25 mouse cellular contexts compared by ENCODE assay signal in the genomic region with DNA sequence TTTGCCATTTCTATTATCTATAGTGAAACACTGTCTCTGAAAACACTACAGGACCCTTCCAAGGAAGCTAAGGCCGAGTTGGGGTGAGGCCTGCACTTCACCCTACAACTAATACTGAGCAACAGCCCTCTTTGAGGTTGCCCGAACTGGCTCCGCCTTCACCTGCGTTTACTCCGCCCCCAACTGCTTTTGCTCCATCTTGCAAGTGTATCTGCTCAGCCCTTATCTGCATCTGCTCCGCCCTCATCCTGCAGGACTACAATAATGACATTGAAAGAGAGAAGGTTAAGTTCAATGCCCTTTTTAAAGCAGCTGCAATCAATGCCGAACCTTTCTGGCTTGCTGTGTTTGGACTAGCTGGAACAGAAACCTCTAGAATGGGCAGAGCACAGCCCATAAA.
"Had no signal": no experiment of that assay in that cellular context is flagged by ENCODE, and none has a peak within 500 bp of the region (broad histone marks: within the 10 kb centered on the region; RNA-seq: fewer than 3 reads in every experiment).

No protein-coding gene starts in this region.

- ATAC-seq: hindbrain, embryonic 16.5 days; inflammation-experienced regulatory T-cells, adult 6 months; intestine, postnatal 0 days; liver, embryonic 12.5 days had no signal

- H3K9ac ChIP-seq: heart, embryonic 12.5 days; hindbrain, embryonic 12.5 days; hindbrain, embryonic 14.5 days; limb, embryonic 13.5 days; limb, embryonic 15.5 days; liver, embryonic 12.5 days; liver, embryonic 15.5 days had no signal

- DNase-seq: gastrocnemius, postnatal 25 days; heart, adult 18-20 months; heart, postnatal 10 days; heart, postnatal 4 days; kidney, adult 18-20 months; kidney, adult 8-10 months; kidney, postnatal 10 days; kidney, postnatal 25 days; kidney, postnatal 4 days; layer of hippocampus, adult 9-11 months; layer of hippocampus, postnatal 36 days; left cerebral cortex, postnatal 4 days had no signal

- H3K27me3 ChIP-seq: heart, embryonic 12.5 days; limb, embryonic 13.5 days; limb, embryonic 15.5 days had no signal

- H3K4me1 ChIP-seq: hindbrain, embryonic 12.5 days had no signal

- H3K9me3 ChIP-seq: heart, embryonic 10.5 days; heart, embryonic 12.5 days; hindbrain, embryonic 10.5 days; hindbrain, embryonic 12.5 days; limb, embryonic 13.5 days; limb, embryonic 15.5 days; liver, embryonic 12.5 days; liver, embryonic 15.5 days had no signal

- H3K27ac ChIP-seq: heart, embryonic 10.5 days; hindbrain, embryonic 10.5 days; hindbrain, embryonic 12.5 days; hindbrain, embryonic 14.5 days; layer of hippocampus, adult 2 months; limb, embryonic 13.5 days; limb, embryonic 15.5 days; liver, embryonic 12.5 days; liver, embryonic 15.5 days had no signal

- H3K36me3 ChIP-seq: heart, embryonic 10.5 days; heart, embryonic 12.5 days; hindbrain, embryonic 10.5 days; hindbrain, embryonic 12.5 days; limb, embryonic 13.5 days; limb, embryonic 15.5 days; liver, embryonic 12.5 days; liver, embryonic 15.5 days had no signal

- H3K4me3 ChIP-seq: heart, embryonic 10.5 days; heart, embryonic 12.5 days; hindbrain, embryonic 10.5 days; hindbrain, embryonic 12.5 days; layer of hippocampus, adult 2 months; limb, embryonic 13.5 days; limb, embryonic 15.5 days; liver, embryonic 12.5 days; liver, embryonic 15.5 days had no signal

- H3K4me2 ChIP-seq: heart, embryonic 12.5 days; hindbrain, embryonic 12.5 days; hindbrain, embryonic 14.5 days; limb, embryonic 13.5 days; limb, embryonic 15.5 days; liver, embryonic 12.5 days; liver, embryonic 15.5 days had no signal
